Comparison of ENCODE assay signal across 15 mouse cellular contexts in the genomic region with DNA sequence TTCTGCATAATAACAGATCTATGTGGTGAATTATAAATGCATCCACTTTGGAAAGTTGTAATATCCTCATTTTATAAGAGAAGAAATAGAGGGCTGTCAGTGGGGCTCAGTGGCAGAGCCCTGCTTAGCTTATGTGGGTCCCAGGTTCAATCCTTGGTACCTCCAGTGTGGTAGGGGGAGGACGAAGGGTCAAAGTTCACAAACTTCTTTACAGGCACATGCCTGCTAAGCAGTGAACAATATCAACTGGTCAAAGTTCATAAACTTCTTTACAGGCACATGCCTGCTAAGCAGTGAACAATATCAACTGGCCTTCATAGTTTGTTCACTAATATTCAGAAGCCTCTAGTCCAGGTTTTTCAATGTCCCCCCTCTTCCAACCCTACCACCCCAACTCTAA.
"Had no signal": no experiment of that assay in that cellular context is flagged by ENCODE, and none has a peak within 500 bp of the region (broad histone marks: within the 10 kb centered on the region; RNA-seq: fewer than 3 reads in every experiment).

No protein-coding gene starts in this region.

- H3K9me3 ChIP-seq: hindbrain, embryonic 15.5 days; liver, embryonic 15.5 days; midbrain, embryonic 12.5 days had no signal

- H3K4me1 ChIP-seq: hindbrain, embryonic 15.5 days; midbrain, embryonic 12.5 days had no signal

- DNase-seq: layer of hippocampus, adult 9-11 months; layer of hippocampus, postnatal 36 days; left cerebral cortex, postnatal 4 days; lung, embryonic 14.5 days; lung, postnatal 10 days; lung, postnatal 4 days; right cerebral cortex, postnatal 25 days; thymus, adult 18-20 months; thymus, postnatal 14 days had no signal

- H3K9ac ChIP-seq: hindbrain, embryonic 15.5 days; liver, embryonic 15.5 days; lung, embryonic 14.5 days; midbrain, embryonic 12.5 days had no signal

- H3K4me3 ChIP-seq: hindbrain, embryonic 15.5 days; liver, embryonic 15.5 days; megakaryocyte, embryonic 14.5 days; midbrain, embryonic 12.5 days had no signal

- H3K27me3 ChIP-seq: hindbrain, embryonic 15.5 days; liver, embryonic 15.5 days; midbrain, embryonic 12.5 days had no signal

- H3K36me3 ChIP-seq: hindbrain, embryonic 15.5 days; liver, embryonic 15.5 days; midbrain, embryonic 12.5 days had no signal

- H3K27ac ChIP-seq: hindbrain, embryonic 15.5 days; liver, embryonic 15.5 days; midbrain, embryonic 12.5 days had no signal

- ATAC-seq: inflammation-experienced regulatory T-cells, adult 6 months had no signal

- H3K4me2 ChIP-seq: hindbrain, embryonic 15.5 days; liver, embryonic 11.5 days; liver, embryonic 15.5 days; lung, embryonic 14.5 days; midbrain, embryonic 12.5 days had no signal
